Mouse (Mus musculus) gastrocnemius, adult 18-20 months (tissue): ENCODE results near the gene Hpgds. TPM values are rescaled to one million over a fixed set of nuclear protein-coding genes. Genes with fewer than 3 reads are reported as not detected.

Experiments
- total RNA-seq, 2 experiments: library from RNA; stranded (reverse); gene quantifications; 2 replicates each; pipeline ENCODE4 v1.2.3; 2021

Hpgds gene
- total RNA-seq, 2 experiments from 2014 or later, result 0.47 to 0.55 TPM

Other genes with a start within 250 kb of the Hpgds start
- gene Smarcad1, start 102.3 kb downstream of the Hpgds start, total RNA-seq, result 1 to 10 TPM; 9.1 to 9.6 TPM
- not detected for gene C130060K24Rik, start 236.2 kb upstream of the Hpgds start, total RNA-seq